Mouse (Mus musculus) erythroblast, embryonic 14.5 days (primary cell): ENCODE measurements around the gene Aen.

ENCODE experiments used
- GATA1 ChIP-seq: IDR thresholded peaks from 2 replicates; pipeline ENCODE4 v1.6.1; 2012; ENCODE audit warnings: low read length, inconsistent platforms, mixed read lengths
- TAL1 ChIP-seq: IDR thresholded peaks from 3 replicates; pipeline ENCODE4 v1.6.1; 2012; ENCODE audit warnings: low read length, inconsistent platforms, mixed read lengths

GRCm38 (mm10) chr7:78895653-78896333 lies at the start of gene Aen:
- TF ChIP-seq GATA1 (no peak), TAL1 (no peak)
